Mouse (Mus musculus): Measurements from ENCODE around the gene Pax6. TPM values are rescaled to one million over a fixed set of nuclear protein-coding genes. Genes with fewer than 3 reads are reported as not detected.

Gene Pax6
- polyA plus RNA-seq, 2 experiments: 0.06 TPM; not detected in 1

DNA sequence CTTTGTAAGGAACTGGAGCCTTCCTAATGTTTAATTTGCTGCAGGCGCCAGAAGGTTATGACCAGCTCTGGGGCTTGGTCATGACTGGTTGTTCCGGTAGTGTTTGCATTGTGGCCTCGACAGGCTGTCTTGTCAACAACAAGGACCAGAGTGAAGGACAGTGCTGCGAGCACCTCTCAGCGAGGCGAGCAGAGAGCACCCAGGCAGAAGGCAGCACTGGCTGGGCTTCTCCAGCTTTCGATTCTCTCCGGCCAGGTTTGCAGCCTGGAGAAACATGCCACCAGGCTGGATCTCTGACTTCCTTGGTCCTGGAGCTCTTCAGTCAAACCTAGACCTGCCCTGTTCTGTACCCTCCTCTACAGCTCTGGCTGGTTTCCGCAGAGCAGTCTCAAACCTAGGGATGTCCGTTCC is 5.6 kb upstream of the Pax6 start:
- TF ChIP-seq EP300 (IDR thresholded peaks at IDR 0.05; ENCODE audit: low read depth) (no peak), CTCF (IDR thresholded peaks at IDR 0.05; ENCODE audit: low read depth) (no peak)
- H3K9me3 ChIP-seq (ENCODE audit: control insufficient read depth, low read length): no peaks in the 10 kb centered on the region
- no peak for DNase-seq (ENCODE audit: low read depth in 3 of 3, low spot score in 3 of 3)

GRCm38 (mm10) chr2:105664996-105665395 is 3.7 kb upstream of the Pax6 start:
- no peak for TF ChIP-seq CTCF (IDR thresholded peaks at IDR 0.05; ENCODE audit: low read depth)
- no peaks in the 10 kb centered on the region for H3K9me3 ChIP-seq (ENCODE audit: control insufficient read depth, low read length)
- WGBS (ENCODE audit: insufficient replicate concordance): 9% methylated on average over 5 of the region's 5 CpGs
- H3K9ac ChIP-seq (replicated peaks): no peak overlapping the region
- no peak overlapping the region for H3K4me2 ChIP-seq (ENCODE audit: low read depth)
- no peak overlapping the region for H3K4me3 ChIP-seq (ENCODE audit: insufficient read depth in 1 of 2, low read depth in 2 of 2, low read length in 2 of 2)
- ATAC-seq (ENCODE audit: insufficient read depth) (no peak), DNase-seq (ENCODE audit: low read depth in 3 of 3, low spot score in 3 of 3) (no peak)
- H3K4me1 ChIP-seq (replicated peaks; ENCODE audit: control insufficient read depth in 2 of 2, insufficient read depth in 2 of 2, low read length in 1 of 2): no peaks in the 10 kb centered on the region
- H3K36me3 ChIP-seq (replicated peaks; ENCODE audit: control insufficient read depth, insufficient read depth, low read depth): no peaks in the 10 kb centered on the region
- no peak overlapping the region for H3K27ac ChIP-seq
- H3K27me3 ChIP-seq (ENCODE audit: control insufficient read depth, insufficient read depth, low read length): peaks cover 99% of the 10 kb centered on the region

More for the DNA sequence above, 5.6 kb upstream of the Pax6 start:
- Histone ChIP-seq H3K9ac (replicated peaks) (no peak overlapping the region), H3K4me2 (ENCODE audit: low read depth) (no peak overlapping the region), H3K4me3 (ENCODE audit: insufficient read depth in 1 of 2, low read depth in 2 of 2, low read length in 2 of 2) (no peak overlapping the region), H3K36me3 (replicated peaks; ENCODE audit: control insufficient read depth, insufficient read depth, low read depth) (no peaks in the 10 kb centered on the region), H3K27ac (no peak overlapping the region), H3K27me3 (ENCODE audit: control insufficient read depth, insufficient read depth, low read length) (peaks cover 95% of the 10 kb centered on the region), H3K4me1 (replicated peaks; ENCODE audit: control insufficient read depth in 2 of 2, insufficient read depth in 2 of 2, low read length in 1 of 2) (no peaks in the 10 kb centered on the region)
- no peak for ATAC-seq (ENCODE audit: insufficient read depth)
- 5% methylated on average over 10 of the region's 10 CpGs for WGBS (ENCODE audit: insufficient replicate concordance)

GRCm38 (mm10) chr2:105665491-105666250 is 3.0 kb upstream of the Pax6 start:
- Histone ChIP-seq H3K27me3 (ENCODE audit: control insufficient read depth, insufficient read depth, low read length) (peaks cover 99% of the 10 kb centered on the region), H3K27ac (no peak overlapping the region), H3K36me3 (replicated peaks; ENCODE audit: control insufficient read depth, insufficient read depth, low read depth) (no peaks in the 10 kb centered on the region), H3K4me1 (replicated peaks; ENCODE audit: control insufficient read depth in 2 of 2, insufficient read depth in 2 of 2, low read length in 1 of 2) (no peaks in the 10 kb centered on the region), H3K9me3 (ENCODE audit: control insufficient read depth, low read length) (no peaks in the 10 kb centered on the region), H3K9ac (replicated peaks) (no peak overlapping the region), H3K4me3 (ENCODE audit: insufficient read depth in 1 of 2, low read depth in 2 of 2, low read length in 2 of 2) (no peak overlapping the region), H3K4me2 (ENCODE audit: low read depth) (no peak overlapping the region)
- WGBS (ENCODE audit: insufficient replicate concordance): 11% methylated on average over 5 of the region's 5 CpGs
- no peak for DNase-seq (ENCODE audit: low read depth in 3 of 3, low spot score in 3 of 3)
- ATAC-seq (ENCODE audit: insufficient read depth): no peak
- TF ChIP-seq EP300 (IDR thresholded peaks at IDR 0.05; ENCODE audit: low read depth) (no peak), CTCF (IDR thresholded peaks at IDR 0.05; ENCODE audit: low read depth) (no peak)

- TF ChIP-seq CTCF (IDR thresholded peaks at IDR 0.05; ENCODE audit: low read depth): no peak
- no peak overlapping the region for H3K27ac ChIP-seq
- H3K9me3 ChIP-seq (ENCODE audit: control insufficient read depth, low read length): no peaks in the 10 kb centered on the region
- peaks cover 99% of the 10 kb centered on the region for H3K27me3 ChIP-seq (ENCODE audit: control insufficient read depth, insufficient read depth, low read length)
- no peak overlapping the region for H3K4me2 ChIP-seq (ENCODE audit: low read depth)
- no peaks in the 10 kb centered on the region for H3K36me3 ChIP-seq (replicated peaks; ENCODE audit: control insufficient read depth, insufficient read depth, low read depth)
- 2% methylated on average over 6 of the region's 6 CpGs for WGBS (ENCODE audit: insufficient replicate concordance)
- no peak overlapping the region for H3K9ac ChIP-seq (replicated peaks)
- H3K4me3 ChIP-seq (ENCODE audit: insufficient read depth in 1 of 2, low read depth in 2 of 2, low read length in 2 of 2): no peak overlapping the region
- ATAC-seq (ENCODE audit: insufficient read depth) (no peak), DNase-seq (ENCODE audit: low read depth in 3 of 3, low spot score in 3 of 3) (no peak)
- no peaks in the 10 kb centered on the region for H3K4me1 ChIP-seq (replicated peaks; ENCODE audit: control insufficient read depth in 2 of 2, insufficient read depth in 2 of 2, low read length in 1 of 2)
Measured at GRCm38 (mm10) chr2:105666331-105666730, 2.4 kb upstream of the Pax6 start.

- TF ChIP-seq EP300 (IDR thresholded peaks at IDR 0.05; ENCODE audit: low read depth) (no peak), CTCF (IDR thresholded peaks at IDR 0.05; ENCODE audit: low read depth) (no peak)
- WGBS (ENCODE audit: insufficient replicate concordance): 1% methylated on average over 41 of the region's 41 CpGs
- Histone ChIP-seq H3K27me3 (ENCODE audit: control insufficient read depth, insufficient read depth, low read length) (peaks cover 99% of the 10 kb centered on the region), H3K36me3 (replicated peaks; ENCODE audit: control insufficient read depth, insufficient read depth, low read depth) (no peaks in the 10 kb centered on the region), H3K9ac (replicated peaks) (no peak overlapping the region), H3K4me2 (ENCODE audit: low read depth) (no peak overlapping the region), H3K4me3 (ENCODE audit: insufficient read depth in 1 of 2, low read depth in 2 of 2, low read length in 2 of 2) (no peak overlapping the region), H3K4me1 (replicated peaks; ENCODE audit: control insufficient read depth in 2 of 2, insufficient read depth in 2 of 2, low read length in 1 of 2) (no peaks in the 10 kb centered on the region), H3K9me3 (ENCODE audit: control insufficient read depth, low read length) (no peaks in the 10 kb centered on the region), H3K27ac (no peak overlapping the region)
- ATAC-seq (ENCODE audit: insufficient read depth) (no peak), DNase-seq (ENCODE audit: low read depth in 3 of 3, low spot score in 3 of 3) (no peak)
Measured at GRCm38 (mm10) chr2:105666763-105667625, 1.7 kb upstream of the Pax6 start.

Measured in liver, embryonic 14.5 days (tissue).